Mouse (Mus musculus) lung, embryonic 16.5 days (tissue): ENCODE measurements around the gene Hoxd10. TPM values are rescaled to one million over a fixed set of nuclear protein-coding genes. Genes with fewer than 3 reads are reported as not detected.

ENCODE experiments used
- ATAC-seq: fragments of 200-750 bp; cut with Nextera tagmentation; 2 replicates; pipeline ENCODE4 v1.8.0; 2017; ENCODE audit warnings: low read depth, mild to moderate bottlenecking, moderate library complexity
- H3K27ac ChIP-seq: fragments of 300-500 bp; sonication (generic); 2 replicates; pipeline ENCODE4 v1.5.1; 2014; ENCODE audit warnings: mild to moderate bottlenecking, control low read depth, low read length
- H3K27me3 ChIP-seq: fragments of 300-500 bp; sonication (generic); 2 replicates; pipeline ENCODE4 v1.6.1; 2014; ENCODE audit warnings: low read depth, low read length, mixed read lengths; ENCODE audit not compliant: control insufficient read depth, insufficient read depth
- H3K36me3 ChIP-seq: fragments of 300-500 bp; sonication (generic); 2 replicates; pipeline ENCODE4 v1.6.1; 2014; ENCODE audit warnings: low read length; ENCODE audit not compliant: control insufficient read depth, insufficient read depth
- H3K4me1 ChIP-seq: fragments of 300-500 bp; sonication (generic); replicated peaks from 2 replicates; pipeline ENCODE4 v1.6.1; 2014; ENCODE audit warnings: low read length, mixed read lengths; ENCODE audit not compliant: control insufficient read depth, insufficient read depth
- H3K4me2 ChIP-seq: fragments of 300-500 bp; sonication (generic); 2 replicates; pipeline ENCODE4 v1.6.1; 2014; ENCODE audit warnings: low read depth, low read length, control low read depth
- H3K4me3 ChIP-seq: fragments of 300-500 bp; sonication (generic); 2 replicates; pipeline ENCODE4 v1.5.1; 2014; ENCODE audit warnings: mild to moderate bottlenecking, low read length, control low read depth
- H3K9ac ChIP-seq: fragments of 300-500 bp; sonication (generic); 2 replicates; pipeline ENCODE4 v1.6.1; 2014; ENCODE audit warnings: low read length, control low read depth
- H3K9me3 ChIP-seq: fragments of 300-500 bp; sonication (generic); 2 replicates; pipeline ENCODE4 v1.6.1; 2016; ENCODE audit warnings: low read length; ENCODE audit not compliant: control insufficient read depth
- WGBS: fragments of 180-500 bp; shearing (Covaris S2); extraction: QIAGEN DNeasy Blood & Tissue Kit; methylation state at CpG from one replicate; pipeline ENCODE4 v1.1.7; 2014; 5-methylcytosine and 5-hydroxymethylcytosine counted together
- polyA plus RNA-seq: library from polyadenylated mRNA; unstranded; fragments of >200 nt; fragmentation: Nextera tagmentation; extraction: Ambion mirVana; gene quantifications from 2 replicates; pipeline ENCODE4 v1.2.1, GENCODE M21; 2015

Gene Hoxd10
- polyA plus RNA-seq, 1 experiment from 2014 or later = 0.19 TPM

GRCm38 (mm10) chr2:74679596-74679971 is 12.1 kb upstream of the Hoxd10 start:
- Histone ChIP-seq H3K36me3 (no peaks in the 10 kb centered on the region), H3K9ac (no peak overlapping the region), H3K4me3 (no peak overlapping the region), H3K4me2 (no peak overlapping the region), H3K9me3 (no peaks in the 10 kb centered on the region), H3K27me3 (peaks cover 99% of the 10 kb centered on the region), H3K27ac (no peak overlapping the region), H3K4me1 (peaks cover 10% of the 10 kb centered on the region; the same call in 1 of the 2 replicates)
- WGBS = under 1% methylated on average over 26 of the region's 26 CpGs
- ATAC-seq = no peak

DNA sequence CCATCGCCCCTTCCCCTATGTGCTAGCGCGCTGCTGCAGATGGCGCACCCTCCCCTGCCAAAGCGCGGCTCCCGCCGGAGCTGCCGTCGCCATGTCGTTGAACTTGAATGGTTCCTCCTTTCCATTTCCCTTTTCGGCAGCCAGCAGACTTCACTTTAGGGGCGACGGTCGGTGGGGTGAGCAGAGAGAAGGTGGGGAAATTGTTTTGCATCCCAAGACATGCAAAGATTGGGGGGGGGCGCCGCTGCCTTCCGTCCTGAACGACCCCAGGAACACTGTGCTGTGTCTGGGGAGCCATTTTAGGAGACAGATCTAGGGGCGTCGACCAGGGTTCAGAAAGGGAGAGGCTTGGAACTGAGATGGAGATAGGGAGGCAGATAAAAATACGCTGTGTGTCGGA is 11.7 kb upstream of the Hoxd10 start:
- no peak for ATAC-seq
- Histone ChIP-seq H3K4me1 (peaks cover 10% of the 10 kb centered on the region; the same call in 1 of the 2 replicates), H3K27me3 (peaks cover 99% of the 10 kb centered on the region), H3K4me3 (no peak overlapping the region), H3K27ac (no peak overlapping the region), H3K4me2 (no peak overlapping the region), H3K36me3 (no peaks in the 10 kb centered on the region), H3K9me3 (no peaks in the 10 kb centered on the region), H3K9ac (no peak overlapping the region)
- WGBS = under 1% methylated on average over 23 of the region's 23 CpGs

- H3K4me2 ChIP-seq = no peak overlapping the region
- no peak overlapping the region for H3K9ac ChIP-seq
- H3K27me3 ChIP-seq = peaks cover 98% of the 10 kb centered on the region
- 4% methylated on average over 21 of the region's 21 CpGs for WGBS
- H3K9me3 ChIP-seq = no peaks in the 10 kb centered on the region
- no peak overlapping the region for H3K27ac ChIP-seq
- no peak overlapping the region for H3K4me3 ChIP-seq
- H3K36me3 ChIP-seq = no peaks in the 10 kb centered on the region
- peaks cover 10% of the 10 kb centered on the region; the same call in 1 of the 2 replicates for H3K4me1 ChIP-seq
- no peak for ATAC-seq
These were observed 10.9 kb upstream of the Hoxd10 start for GRCm38 (mm10) chr2:74680561-74681398.

GRCm38 (mm10) chr2:74681594-74682531 is 9.9 kb upstream of the Hoxd10 start:
- Histone ChIP-seq H3K4me3 (peak overlapping the region; percentile 24), H3K9ac (no peak overlapping the region), H3K9me3 (no peaks in the 10 kb centered on the region), H3K27ac (no peak overlapping the region), H3K4me1 (peaks cover 10% of the 10 kb centered on the region; the same call in 1 of the 2 replicates), H3K36me3 (no peaks in the 10 kb centered on the region), H3K27me3 (peaks cover 94% of the 10 kb centered on the region), H3K4me2 (peak overlapping the region; percentile 34)
- whole genome bisulfite sequencing = 1% methylated on average over 71 of the region's 78 CpGs
- ATAC-seq = peak; percentile 39; the same call in 1 of the 2 replicates

- ATAC-seq = no peak
- peaks cover 10% of the 10 kb centered on the region; the same call in 1 of the 2 replicates for H3K4me1 ChIP-seq
- WGBS = under 1% methylated on average over 21 of the region's 51 CpGs
- peak overlapping the region; percentile 34; the same call in 1 of the 2 replicates for H3K4me2 ChIP-seq
- H3K36me3 ChIP-seq = no peaks in the 10 kb centered on the region
- no peak overlapping the region for H3K27ac ChIP-seq
- H3K9me3 ChIP-seq = no peaks in the 10 kb centered on the region
- peak overlapping the region; percentile 8; the same call in 1 of the 2 replicates for H3K4me3 ChIP-seq
- H3K27me3 ChIP-seq = peaks cover 94% of the 10 kb centered on the region
- no peak overlapping the region for H3K9ac ChIP-seq
These were observed 8.9 kb upstream of the Hoxd10 start for GRCm38 (mm10) chr2:74682796-74683195.

DNA sequence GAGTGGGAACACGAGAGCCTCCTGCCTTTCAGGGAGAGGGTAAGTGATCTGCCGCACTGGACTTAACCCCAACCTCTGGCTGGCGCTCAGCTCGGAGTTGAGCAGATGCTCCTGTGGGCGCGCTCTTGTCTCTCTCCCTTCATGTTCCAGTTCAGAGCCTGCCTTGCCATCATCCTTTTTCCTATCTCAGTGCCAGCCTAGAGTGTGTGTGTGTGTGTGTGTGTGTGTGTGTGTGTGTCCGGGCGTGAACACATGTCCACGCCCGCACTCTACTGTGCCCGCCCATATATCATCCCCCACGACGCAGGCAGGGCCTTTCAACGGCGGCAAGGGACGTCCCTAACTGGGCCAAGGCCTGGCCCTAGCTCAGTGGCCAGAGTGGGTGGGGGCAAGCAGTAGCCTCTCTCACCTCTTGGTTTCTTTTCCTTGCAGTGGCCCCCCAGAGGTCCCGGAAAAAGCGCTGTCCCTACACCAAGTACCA is 8.2 kb upstream of the Hoxd10 start:
- no peak for ATAC-seq
- Histone ChIP-seq H3K9me3 (no peaks in the 10 kb centered on the region), H3K27me3 (peaks cover 95% of the 10 kb centered on the region), H3K36me3 (no peaks in the 10 kb centered on the region), H3K4me2 (no peak overlapping the region), H3K4me3 (no peak overlapping the region), H3K9ac (no peak overlapping the region), H3K4me1 (peaks cover 10% of the 10 kb centered on the region; the same call in 1 of the 2 replicates), H3K27ac (no peak overlapping the region)
- under 1% methylated on average over 18 of the region's 18 CpGs for WGBS

GRCm38 (mm10) chr2:74684106-74684505 is 7.6 kb upstream of the Hoxd10 start:
- H3K4me3 ChIP-seq = no peak overlapping the region
- H3K4me1 ChIP-seq = peaks cover 10% of the 10 kb centered on the region; the same call in 1 of the 2 replicates
- ATAC-seq = no peak
- H3K27ac ChIP-seq = no peak overlapping the region
- H3K36me3 ChIP-seq = no peaks in the 10 kb centered on the region
- H3K9ac ChIP-seq = no peak overlapping the region
- 2% methylated on average over 12 of the region's 12 CpGs for WGBS
- H3K27me3 ChIP-seq = peaks cover 94% of the 10 kb centered on the region
- no peak overlapping the region for H3K4me2 ChIP-seq
- H3K9me3 ChIP-seq = no peaks in the 10 kb centered on the region

- H3K27ac ChIP-seq = no peak overlapping the region
- H3K4me1 ChIP-seq = peaks cover 10% of the 10 kb centered on the region; the same call in 1 of the 2 replicates
- whole genome bisulfite sequencing = 14% methylated on average over 4 of the region's 4 CpGs
- H3K36me3 ChIP-seq = no peaks in the 10 kb centered on the region
- no peak overlapping the region for H3K9ac ChIP-seq
- no peak overlapping the region for H3K4me3 ChIP-seq
- H3K4me2 ChIP-seq = no peak overlapping the region
- H3K9me3 ChIP-seq = no peaks in the 10 kb centered on the region
- H3K27me3 ChIP-seq = peaks cover 94% of the 10 kb centered on the region
- ATAC-seq = no peak
These were observed 6.6 kb upstream of the Hoxd10 start for GRCm38 (mm10) chr2:74685059-74685603.
